In the genomic region with DNA sequence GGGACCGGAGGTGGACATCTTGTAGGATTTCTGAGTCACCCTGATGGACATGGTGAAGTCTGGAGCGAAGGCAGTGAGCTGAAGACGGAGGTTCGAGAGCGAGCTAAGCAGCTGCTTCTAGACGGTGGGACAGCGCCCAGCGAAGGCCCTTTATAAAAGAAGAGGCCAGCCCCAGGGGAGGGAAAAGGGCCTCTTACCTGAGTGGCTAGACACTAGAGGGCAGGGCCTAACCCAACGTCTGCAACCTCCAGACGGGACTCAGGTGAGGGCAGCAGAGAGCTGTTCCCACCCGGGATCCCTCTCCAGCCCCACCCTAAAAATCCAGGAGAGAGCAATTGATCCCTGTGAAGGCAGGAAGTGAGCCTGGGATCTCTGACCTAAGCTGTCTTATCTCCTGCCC, we compare ENCODE assay signal across 8 mouse cellular contexts. TPM values are rescaled to one million over a fixed set of nuclear protein-coding genes. Genes with fewer than 3 reads are reported as not detected.
A peak's percentile ranks its signal among the peaks of the same experiment; 100 is the strongest.
DNase-seq lines count a peak whose midpoint lies in the region; ATAC-seq and TF ChIP-seq lines count a peak whose summit lies in the region.

A gene (minus strand): TSS at position 294 of the 400 bp plus-strand sequence.

- no peaks in the 10 kb centered on the region for H3K9me3 ChIP-seq in forebrain, postnatal 0 days (ENCODE audit: low read length)
- no peaks in the 10 kb centered on the region for H3K9me3 ChIP-seq in limb, embryonic 10.5 days (replicated peaks)
- no peaks in the 10 kb centered on the region for H3K9me3 ChIP-seq in midbrain, embryonic 13.5 days

- no peak within 1 kb of the TSS for H3K27ac ChIP-seq in gastrocnemius, adult 2 months
- H3K27ac ChIP-seq in forebrain, postnatal 0 days (ENCODE audit: low read depth, low read length), result no peak within 1 kb of the TSS
- peak within 1 kb of the TSS; percentile 77 for H3K27ac ChIP-seq in limb, embryonic 10.5 days
- no peak within 1 kb of the TSS for H3K27ac ChIP-seq in midbrain, embryonic 13.5 days

- 26% methylated on average over 10 of the region's 11 CpGs for WGBS in forebrain, postnatal 0 days
- WGBS in limb, embryonic 10.5 days, result 13% methylated on average over 11 of the region's 11 CpGs
- WGBS in midbrain, embryonic 13.5 days, result 9% methylated on average over 11 of the region's 11 CpGs

- H3K9ac ChIP-seq in forebrain, postnatal 0 days, result no peak within 1 kb of the TSS
- H3K9ac ChIP-seq in midbrain, embryonic 13.5 days (replicated peaks), result 0 out of 2 replicates have a peak within 1 kb of the TSS, but pooled peaks have one; percentile 44

- no peaks in the 10 kb centered on the region for H3K4me1 ChIP-seq in forebrain, postnatal 0 days (ENCODE audit: insufficient read depth)
- H3K4me1 ChIP-seq in limb, embryonic 10.5 days, result peaks cover 59% of the 10 kb centered on the region
- H3K4me1 ChIP-seq in midbrain, embryonic 13.5 days (replicated peaks), result peaks cover 27% of the 10 kb centered on the region

- peak within 1 kb of the TSS; percentile 68 for H3K4me3 ChIP-seq in gastrocnemius, adult 2 months
- 0 out of 2 replicates have a peak within 1 kb of the TSS, but pooled peaks have one; percentile 19 for H3K4me3 ChIP-seq in forebrain, postnatal 0 days (ENCODE audit: low read depth, low read length)
- peak within 1 kb of the TSS; percentile 54 for H3K4me3 ChIP-seq in limb, embryonic 10.5 days
- H3K4me3 ChIP-seq in midbrain, embryonic 13.5 days (replicated peaks), result peak within 1 kb of the TSS; percentile 31

- ATAC-seq in forebrain, postnatal 0 days, result no peak
- no peak for ATAC-seq in midbrain, embryonic 13.5 days
- no peak for ATAC-seq in megakaryocyte-erythroid progenitor cell, adult 5-6 weeks (replicated peaks; ENCODE audit: low FRiP score, low TSS enrichment, poor library complexity, severe bottlenecking)

- no peak within 1 kb of the TSS for H3K4me2 ChIP-seq in forebrain, postnatal 0 days (ENCODE audit: low read depth)
- H3K4me2 ChIP-seq in midbrain, embryonic 13.5 days (replicated peaks), result peak within 1 kb of the TSS; percentile 51

- peaks cover 26% of the 10 kb centered on the region for H3K27me3 ChIP-seq in forebrain, postnatal 0 days (ENCODE audit: insufficient read depth, low read length)
- peaks cover 83% of the 10 kb centered on the region for H3K27me3 ChIP-seq in limb, embryonic 10.5 days (ENCODE audit: low read depth, poor library complexity, severe bottlenecking)
- peaks cover 70% of the 10 kb centered on the region for H3K27me3 ChIP-seq in midbrain, embryonic 13.5 days

- TF ChIP-seq CTCF in gastrocnemius, adult 2 months (IDR thresholded peaks at IDR 0.05), result no peak
- no peak for TF ChIP-seq CTCF in forebrain, postnatal 0 days (IDR thresholded peaks at IDR 0.05; ENCODE audit: low read depth)

- no peaks in the 10 kb centered on the region for H3K36me3 ChIP-seq in forebrain, postnatal 0 days (ENCODE audit: insufficient read depth)
- H3K36me3 ChIP-seq in limb, embryonic 10.5 days, result no peaks in the 10 kb centered on the region
- no peaks in the 10 kb centered on the region for H3K36me3 ChIP-seq in midbrain, embryonic 13.5 days

- intact Hi-C loops in gastrocnemius, adult 2 months (cut with DNase I), result no loop called here

- DNase-seq in gastrocnemius, adult 2 months, result no peak
- no peak for DNase-seq in gastrocnemius, adult 18-20 months (ENCODE audit: low spot score)
- no peak for DNase-seq in forebrain, postnatal 0 days
- DNase-seq in limb, embryonic 10.5 days (ENCODE audit: low spot score), result no peak
- no peak for DNase-seq in layer of hippocampus, postnatal 14 days (ENCODE audit: low spot score in 2 of 2)
- no peak for DNase-seq in cerebellum, adult 9-10 months

RNA-seq across cellular contexts. Expression of the gene that starts here (rescaled TPM):
- not detected for total RNA-seq in gastrocnemius, adult 2 months (2021)
- under 1 TPM; 0.16 to 0.21 TPM for total RNA-seq in gastrocnemius, adult 18-20 months (2021)
- total RNA-seq in forebrain, postnatal 0 days (2014; rRNA removed), result 1.5 and 2.2 TPM in 2 replicates
- 3.1 and 3.9 TPM in 2 replicates for polyA plus RNA-seq in forebrain, postnatal 0 days (2015; fragmentation: Nextera tagmentation; extraction: Ambion mirVana)
- 29.3 and 42.6 TPM in 2 replicates for polyA plus RNA-seq in limb, embryonic 10.5 days (2016; fragmentation: Nextera tagmentation; extraction: Ambion mirVana)
- 1.1 and 1.6 TPM in 2 replicates for polyA plus RNA-seq in midbrain, embryonic 13.5 days (2015; fragmentation: Nextera tagmentation; extraction: Ambion mirVana)
- total RNA-seq in layer of hippocampus, postnatal 14 days (2021), result 1 to 10 TPM in 1 of 2 experiments, under 1 TPM in 1; 0.31 to 1.6 TPM
- 0.17 and 1.5 TPM in 2 replicates for total RNA-seq in megakaryocyte-erythroid progenitor cell, adult 5-6 weeks (2014; fragmentation: Nextera tagmentation)
- 0.27 TPM in 1 of 2 replicates, not detected in the other for total RNA-seq in megakaryocyte-erythroid progenitor cell, adult 5-6 weeks (2017)
